Mouse (Mus musculus): ENCODE measurements around the gene Gm28308. TPM values are rescaled to one million over a fixed set of nuclear protein-coding genes. Genes with fewer than 3 reads are reported as not detected.

Gene Gm28308
- total RNA-seq, 2 experiments from 2014 or later, result not detected

DNA sequence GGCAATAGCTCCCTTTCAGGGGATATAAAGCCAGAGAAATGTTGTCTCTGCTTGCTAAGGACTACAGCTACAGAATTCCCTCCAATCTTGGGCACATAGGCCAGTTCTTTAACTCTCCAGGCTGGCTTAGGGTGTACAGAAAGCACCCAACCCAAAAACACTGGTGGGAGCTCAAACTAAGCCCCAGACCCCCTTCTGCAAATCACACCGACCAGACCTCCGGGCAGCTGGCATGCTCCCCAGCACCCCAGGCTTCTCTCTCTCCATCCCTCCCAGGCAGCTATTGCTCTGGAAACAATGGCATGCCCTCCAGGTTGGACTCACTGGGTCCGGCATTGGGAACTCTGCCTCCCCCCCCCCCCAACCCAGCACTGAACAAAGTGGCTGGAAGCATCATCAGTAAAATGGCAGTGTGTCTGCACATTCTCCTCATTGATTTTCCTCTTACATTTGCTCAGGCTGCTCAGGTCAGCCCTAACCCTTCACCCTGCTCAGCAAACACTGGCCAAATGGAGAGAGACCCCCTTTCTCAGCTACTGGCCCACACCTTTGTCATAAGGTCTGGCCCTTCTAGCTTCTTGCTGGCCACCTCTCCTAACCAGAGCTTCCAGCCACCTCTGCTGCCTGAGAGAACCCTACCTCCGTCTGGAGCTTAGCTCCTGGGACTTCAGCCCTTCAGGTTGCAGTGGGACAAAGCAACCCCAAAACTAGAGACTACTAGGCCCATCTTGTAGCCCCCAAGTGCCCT, 34.0 kb downstream of the Gm28308 start:
- no peak for DNase-seq (ENCODE audit: low spot score in 2 of 2)

DNA sequence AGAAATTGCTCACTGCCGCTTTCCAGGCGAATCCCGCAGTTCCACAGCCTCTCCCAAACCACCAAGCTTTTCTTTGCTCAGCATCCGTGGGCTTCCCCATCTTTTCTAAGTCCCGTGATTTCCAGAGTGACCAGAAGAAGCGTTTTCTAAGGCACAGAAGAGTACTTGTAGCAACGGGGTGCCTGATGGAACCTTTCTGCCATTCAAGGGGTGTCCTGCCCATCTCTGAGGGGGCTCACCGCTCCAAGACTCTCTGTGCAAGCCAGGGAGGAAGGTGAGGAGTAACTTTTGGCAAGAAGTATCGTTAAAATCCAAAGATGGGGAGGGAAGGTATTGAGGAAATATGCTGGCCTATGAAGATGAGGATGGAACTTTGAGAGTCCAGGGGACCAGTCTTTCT, 35.3 kb downstream of the Gm28308 start:
- intact Hi-C loops (cut with DNase I), result no loop called here
- DNase-seq (ENCODE audit: low spot score in 2 of 2), result no peak

More for the DNA sequence above, 34.0 kb downstream of the Gm28308 start:
- intact Hi-C loops (cut with DNase I), result no loop called here

GRCm38 (mm10) chr6:52177061-52177735, 35.9 kb downstream of the Gm28308 start, which contains the start of gene 5730596B20Rik:
Gene 5730596B20Rik (plus strand): TSS chr6:52177498.
- DNase-seq (ENCODE audit: low spot score in 2 of 2), result no peak
- intact Hi-C loops (cut with DNase I), result no loop called here

GRCm38 (mm10) chr6:52176391-52176790, 36.7 kb downstream of the Gm28308 start:
- no peak for DNase-seq (ENCODE audit: low spot score in 2 of 2)
- intact Hi-C loops (cut with DNase I), result no loop called here

DNA sequence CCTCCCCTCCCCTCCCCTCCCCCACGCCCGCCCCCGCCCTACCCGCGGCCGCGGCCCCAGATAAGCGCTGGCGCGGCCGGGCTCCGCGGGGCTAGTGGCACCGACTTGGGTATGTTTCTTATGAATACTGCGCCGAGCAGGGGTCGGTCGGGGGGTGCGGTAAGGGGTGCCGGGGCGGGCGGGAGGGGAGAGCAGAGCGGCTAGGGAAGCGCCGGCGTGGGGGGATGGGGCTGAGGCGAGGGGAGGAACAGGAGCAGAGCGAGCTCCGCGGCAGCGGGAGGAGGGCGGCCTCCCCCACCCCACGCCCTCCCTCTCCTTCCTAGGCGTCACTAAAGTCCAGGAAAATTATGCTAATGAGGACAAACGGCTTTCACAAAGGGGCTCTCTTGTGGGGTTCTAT, 37.3 kb downstream of the Gm28308 start:
- no peak for DNase-seq (ENCODE audit: low spot score in 2 of 2)
- intact Hi-C loops (cut with DNase I), result no loop called here

GRCm38 (mm10) chr6:52174968-52175751, 38.0 kb downstream of the Gm28308 start:
- intact Hi-C loops (cut with DNase I), result no loop called here
- no peak for DNase-seq (ENCODE audit: low spot score in 2 of 2)

DNA sequence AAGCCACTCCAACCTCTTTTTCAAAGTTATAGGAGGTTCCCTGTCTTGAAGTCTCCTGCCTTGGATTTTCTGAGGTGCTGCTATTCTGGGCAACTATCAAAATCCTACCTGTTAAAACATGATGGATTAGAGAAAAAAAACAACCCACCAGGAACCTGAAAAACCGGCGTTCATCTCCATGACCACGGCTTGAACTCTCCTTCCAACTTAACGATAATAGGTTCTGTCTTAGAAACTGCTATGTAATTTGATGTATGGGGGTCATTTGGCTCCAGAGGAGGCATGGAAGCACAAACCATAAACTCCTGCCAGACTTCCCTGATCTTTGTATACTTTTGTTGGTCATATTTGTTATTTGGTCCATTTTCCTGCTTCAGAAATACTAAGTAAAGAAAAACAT, 39.5 kb downstream of the Gm28308 start:
- no peak for DNase-seq (ENCODE audit: low spot score in 2 of 2)
- intact Hi-C loops (cut with DNase I), result no loop called here

DNA sequence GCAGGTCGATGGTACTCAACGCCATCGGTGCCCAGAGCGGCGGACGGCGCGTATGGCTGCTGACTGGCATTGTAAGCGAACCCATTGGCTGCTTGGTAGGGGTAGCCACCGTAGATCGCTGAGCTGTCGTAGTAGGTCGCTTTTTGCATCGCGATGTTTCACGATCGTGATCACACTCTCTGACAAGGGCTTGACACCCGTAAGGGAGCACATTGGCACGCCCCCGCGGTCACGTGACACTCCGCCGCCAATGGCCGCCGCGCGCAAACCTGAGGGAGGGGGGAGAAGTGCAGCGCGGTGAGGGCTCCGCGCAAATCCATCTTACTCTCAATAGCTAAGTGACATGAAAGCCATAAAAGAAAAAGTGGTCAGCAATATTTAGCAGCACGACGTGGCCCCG, 40.6 kb downstream of the Gm28308 start:
- DNase-seq (ENCODE audit: low spot score in 2 of 2), result no peak
- intact Hi-C loops (cut with DNase I), result no loop called here

GRCm38 (mm10) chr6:52171938-52172337, 41.2 kb downstream of the Gm28308 start:
- DNase-seq (ENCODE audit: low spot score in 2 of 2), result no peak
- intact Hi-C loops (cut with DNase I), result no loop called here

- intact Hi-C loops (cut with DNase I), result no loop called here
- no peak for DNase-seq (ENCODE audit: low spot score in 2 of 2)
These were observed 41.8 kb downstream of the Gm28308 start for GRCm38 (mm10) chr6:52171331-52171730.

DNA sequence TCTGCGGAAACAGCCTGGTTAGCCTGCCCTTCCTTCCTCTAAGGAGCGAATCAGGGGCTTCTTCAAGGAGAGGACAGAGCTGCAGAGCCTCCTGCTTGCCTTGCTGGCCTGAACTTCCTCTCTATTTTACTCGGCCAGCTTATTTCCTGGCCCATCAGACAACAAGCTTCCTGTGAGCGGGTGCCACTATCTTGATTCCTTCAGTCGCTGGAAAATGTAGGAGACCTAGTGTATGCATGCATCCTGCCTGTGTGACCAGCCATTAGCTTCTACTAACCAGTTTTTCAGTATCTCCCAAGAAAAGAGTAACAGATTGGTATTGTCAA, 42.3 kb downstream of the Gm28308 start:
- intact Hi-C loops (cut with DNase I), result no loop called here
- no peak for DNase-seq (ENCODE audit: low spot score in 2 of 2)

- no peak for DNase-seq (ENCODE audit: low spot score in 2 of 2)
- intact Hi-C loops (cut with DNase I), result no loop called here
These were observed 42.8 kb downstream of the Gm28308 start for GRCm38 (mm10) chr6:52170166-52170897.

DNA sequence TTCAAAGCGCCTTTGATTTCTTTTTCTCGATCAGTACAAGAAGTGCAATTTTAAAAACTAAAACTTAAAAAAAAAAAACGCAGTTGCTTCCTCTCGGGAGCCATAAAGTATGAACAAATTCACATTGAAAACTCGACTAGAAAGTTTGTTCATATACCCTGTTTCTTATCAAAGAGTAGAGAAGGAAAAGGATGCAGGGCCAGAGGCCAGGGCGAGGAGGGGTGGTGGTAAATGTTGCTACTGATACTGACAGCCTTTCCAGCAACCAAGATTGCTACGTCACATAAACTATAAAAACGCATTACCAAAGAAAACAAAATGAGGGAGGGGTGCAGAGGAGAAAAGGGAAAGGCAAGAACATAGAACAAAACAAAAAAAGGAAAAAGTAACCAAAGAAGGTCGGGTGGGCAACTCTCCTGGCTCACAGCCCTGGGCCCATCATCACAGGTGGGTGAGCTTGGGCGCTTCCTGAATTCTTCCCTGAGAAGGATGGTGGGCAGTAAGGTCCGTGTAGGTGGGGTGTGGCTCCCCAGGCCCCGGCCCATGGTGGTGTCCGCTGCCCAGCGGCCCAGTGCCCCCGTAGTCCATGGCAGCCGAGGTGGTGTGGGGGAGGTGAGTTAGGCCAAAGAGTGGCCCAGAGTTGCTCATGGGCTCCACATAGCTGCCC, 43.5 kb downstream of the Gm28308 start:
- intact Hi-C loops (cut with DNase I), result loop anchor here (5.0 to 10.0 kb wide), 2 partner anchors 145 to 992 kb away; partner anchors contain the start of gene Evx1
- DNase-seq (ENCODE audit: low spot score in 2 of 2), result no peak

- no peak for DNase-seq (ENCODE audit: low spot score in 2 of 2)
- intact Hi-C loops (cut with DNase I), result loop anchor here (5.0 to 10.0 kb wide), 2 partner anchors 146 to 991 kb away; partner anchors contain the start of gene Evx1
These were observed 44.7 kb downstream of the Gm28308 start for GRCm38 (mm10) chr6:52168191-52169055.

DNA sequence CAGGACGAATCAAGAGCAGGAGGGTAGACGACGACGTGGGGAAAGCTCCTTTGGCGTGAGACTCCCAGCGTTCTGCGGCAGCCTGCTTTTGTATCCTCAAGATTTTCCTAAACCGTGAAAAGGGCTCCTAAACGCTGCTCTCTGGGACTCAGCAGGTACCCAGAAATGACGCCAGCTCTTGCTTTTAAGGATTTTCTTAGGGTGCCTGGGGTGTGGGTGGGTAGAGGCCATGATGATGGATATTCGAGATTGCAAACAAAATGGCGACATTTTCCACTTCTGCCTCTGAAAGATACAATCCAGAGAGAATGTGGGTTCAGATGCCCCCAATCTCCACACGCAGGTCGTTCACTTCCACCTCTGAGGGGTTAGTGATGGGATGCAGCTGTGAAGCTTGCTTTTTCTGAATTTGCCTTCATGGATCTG, 45.4 kb downstream of the Gm28308 start:
- intact Hi-C loops (cut with DNase I), result loop anchor here (5.0 to 10.0 kb wide), 2 partner anchors 147 to 990 kb away; partner anchors contain the start of gene Evx1
- no peak for DNase-seq (ENCODE audit: low spot score in 2 of 2)

DNA sequence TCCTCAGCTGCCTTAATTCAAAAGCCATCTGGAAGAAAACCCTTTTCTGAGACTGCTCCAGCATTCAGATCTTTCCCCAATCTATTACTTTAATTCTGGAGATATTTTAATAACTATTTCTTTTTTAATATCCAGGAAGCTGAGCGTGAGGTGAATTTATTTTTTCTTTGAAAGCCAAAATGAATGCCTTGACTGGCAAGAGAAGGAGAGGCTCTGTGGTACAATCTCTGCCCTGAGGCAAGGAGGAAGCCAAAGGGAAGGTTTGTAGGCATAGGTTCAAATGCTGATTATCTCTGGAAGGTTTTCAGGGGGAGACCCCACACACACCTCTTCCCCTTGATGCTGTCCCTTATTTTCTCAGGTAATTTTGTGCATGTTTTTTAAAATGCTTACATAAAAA, 46.0 kb downstream of the Gm28308 start:
- no peak for DNase-seq (ENCODE audit: low spot score in 2 of 2)
- intact Hi-C loops (cut with DNase I), result loop anchor here (5.0 to 10.0 kb wide), 2 partner anchors 148 to 990 kb away; partner anchors contain the start of gene Evx1

DNA sequence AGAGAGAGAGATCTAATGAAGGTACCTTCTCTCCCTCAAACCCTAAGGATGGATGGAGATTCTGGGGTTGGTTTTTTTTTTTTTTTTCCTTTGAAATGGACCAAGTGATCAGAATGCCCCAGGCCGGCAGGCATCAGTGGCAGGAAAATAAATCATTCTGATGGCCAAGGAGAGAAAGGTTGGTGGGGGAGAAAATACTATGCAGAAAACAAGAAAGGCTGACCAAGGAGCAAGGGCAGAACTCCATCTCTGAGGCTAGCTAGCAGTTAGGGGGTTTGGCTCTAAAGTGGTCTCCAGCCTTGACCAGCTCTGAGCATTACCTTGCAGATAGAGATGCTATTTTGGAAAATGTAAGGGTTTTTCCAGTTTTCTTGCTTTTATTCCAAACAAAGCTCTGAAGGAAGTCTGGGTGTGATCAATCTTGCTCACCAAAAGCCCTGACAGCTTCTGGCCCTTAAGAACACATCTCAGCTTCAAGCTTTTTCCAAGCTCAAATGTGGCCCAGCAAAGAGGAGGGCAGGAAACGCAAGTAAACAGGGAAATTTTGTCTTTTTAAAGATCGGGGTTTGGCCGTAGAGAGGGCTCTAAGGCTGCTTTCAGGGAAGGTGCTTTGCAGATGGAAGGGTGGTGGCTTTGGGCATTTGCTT, 46.6 kb downstream of the Gm28308 start:
- intact Hi-C loops (cut with DNase I), result loop anchor here (5.0 to 10.0 kb wide), 2 partner anchors 148 to 989 kb away; partner anchors contain the start of gene Evx1

More for the DNA sequence above, 46.6 kb downstream of the Gm28308 start:
- no peak for DNase-seq (ENCODE audit: low spot score in 2 of 2)
